Mouse (Mus musculus) MEL (cell line): Measurements from ENCODE around the gene Fn1. TPM values are rescaled to one million over a fixed set of nuclear protein-coding genes. Genes with fewer than 3 reads are reported as not detected.

Experiments
- DNase-seq: peaks from one replicate; pipeline ENCODE4 v3.0.0; 2011; ENCODE audit warnings: low read depth, low spot score
- H3K27ac ChIP-seq: 2 replicates; pipeline ENCODE4 v1.5.1; 2012; ENCODE audit warnings: low read depth, mild to moderate bottlenecking, control low read depth, low read length, moderate library complexity; ENCODE audit not compliant: control insufficient read depth
- H3K27me3 ChIP-seq, 2 experiments: fragments of 150-350 bp in 1 of 2; sonication (generic) in 1 of 2; 2 replicates each; pipeline ENCODE4 v1.6.1; 2012; ENCODE audit warnings: low read length in 2 of 2, mild to moderate bottlenecking in 2 of 2, improper control_type of control experiment in 1 of 2, moderate library complexity in 1 of 2; ENCODE audit not compliant: insufficient read depth in 2 of 2, control insufficient read depth in 1 of 2
- H3K36me3 ChIP-seq, 2 experiments: 2 replicates each; pipeline ENCODE4 v1.6.1; 2012 to 2014; ENCODE audit warnings: low read length in 2 of 2, improper control_type of control experiment in 1 of 2, inconsistent platforms in 1 of 2, mild to moderate bottlenecking in 1 of 2; ENCODE audit not compliant: insufficient read depth in 2 of 2, control insufficient read depth in 1 of 2
- H3K4me1 ChIP-seq, 2 experiments: fragments of 150-350 bp in 1 of 2; sonication (generic) in 1 of 2; 2 replicates each; pipeline ENCODE4 v1.6.1; 2012; ENCODE audit warnings: low read length in 2 of 2, improper control_type of control experiment in 1 of 2, mild to moderate bottlenecking in 1 of 2; ENCODE audit not compliant: insufficient read depth in 2 of 2, control insufficient read depth in 1 of 2
- H3K4me3 ChIP-seq, 2 experiments: fragments of 150-350 bp in 1 of 2; sonication (generic) in 1 of 2; 2 replicates each; pipeline ENCODE4 v1.5.1; 2012; ENCODE audit warnings: low read depth in 2 of 2, low read length in 2 of 2, mild to moderate bottlenecking in 2 of 2, moderate library complexity in 2 of 2, control low read depth in 1 of 2, improper control_type of control experiment in 1 of 2; ENCODE audit not compliant: control insufficient read depth in 1 of 2, insufficient read depth in 1 of 2
- H3K79me2 ChIP-seq: 2 replicates; pipeline ENCODE4 v1.6.1; 2012; ENCODE audit warnings: mild to moderate bottlenecking, low read length, moderate library complexity; ENCODE audit not compliant: control insufficient read depth, poor library complexity, insufficient read depth
- H3K9ac ChIP-seq: 2 replicates; pipeline ENCODE4 v1.6.1; 2012; ENCODE audit warnings: low read depth, mild to moderate bottlenecking, control low read depth, low read length, moderate library complexity; ENCODE audit not compliant: control insufficient read depth, poor library complexity, severe bottlenecking
- H3K9me3 ChIP-seq: fragments of 150-350 bp; sonication (generic); replicated peaks from 2 replicates; pipeline ENCODE4 v1.6.1; 2012; ENCODE audit warnings: mild to moderate bottlenecking, low read length, improper control_type of control experiment, moderate library complexity; ENCODE audit not compliant: insufficient read depth
- BHLHE40 ChIP-seq: IDR thresholded peaks from 2 replicates; pipeline ENCODE4 v1.6.1; 2012; ENCODE audit warnings: low read depth, mild to moderate bottlenecking, inconsistent platforms, low read length, improper control_type of control experiment, borderline replicate concordance
- CHD2 ChIP-seq: IDR thresholded peaks from 2 replicates; pipeline ENCODE4 v1.6.1; 2011; ENCODE audit warnings: low read length, improper control_type of control experiment
- E2F4 ChIP-seq: IDR thresholded peaks from 2 replicates; pipeline ENCODE4 v1.6.1; 2011; ENCODE audit warnings: low read depth, low read length, improper control_type of control experiment, borderline replicate concordance
- EP300 ChIP-seq, 2 experiments: IDR thresholded peaks; 2 replicates each; pipeline ENCODE4 v1.6.1; 2011; ENCODE audit warnings: improper control_type of control experiment in 2 of 2, low read length in 2 of 2, low read depth in 1 of 2, mild to moderate bottlenecking in 1 of 2
- GABPA ChIP-seq: IDR thresholded peaks from 2 replicates; pipeline ENCODE4 v1.6.1; 2012; ENCODE audit warnings: low read depth, mild to moderate bottlenecking, inconsistent platforms, low read length, improper control_type of control experiment, moderate library complexity
- GATA1 ChIP-seq: IDR thresholded peaks from 2 replicates; pipeline ENCODE4 v1.6.1; 2011; ENCODE audit warnings: low read depth, low read length, improper control_type of control experiment
- HCFC1 ChIP-seq: IDR thresholded peaks from 2 replicates; pipeline ENCODE4 v1.6.1; 2012; ENCODE audit warnings: low read depth, mild to moderate bottlenecking, inconsistent platforms, low read length, improper control_type of control experiment, moderate library complexity
- JUND ChIP-seq: IDR thresholded peaks from 2 replicates; pipeline ENCODE4 v1.6.1; 2011; ENCODE audit warnings: low read depth, mild to moderate bottlenecking, improper control_type of control experiment, low read length
- KAT2A ChIP-seq: conservative IDR thresholded peaks from 2 replicates; pipeline ENCODE4 v1.6.1; 2012; ENCODE audit warnings: low read depth, low read length, improper control_type of control experiment, inconsistent platforms
- MAX ChIP-seq: IDR thresholded peaks from 2 replicates; pipeline ENCODE4 v1.6.1; 2011; ENCODE audit warnings: low read length, improper control_type of control experiment
- MAZ ChIP-seq: IDR thresholded peaks from 2 replicates; pipeline ENCODE4 v1.6.1; 2012; ENCODE audit warnings: low read depth, mild to moderate bottlenecking, inconsistent platforms, low read length, improper control_type of control experiment
- MXI1 ChIP-seq: IDR thresholded peaks from 2 replicates; pipeline ENCODE4 v1.6.1; 2011; ENCODE audit warnings: mild to moderate bottlenecking, low read depth, low read length, improper control_type of control experiment
- MYB ChIP-seq: IDR thresholded peaks from 2 replicates; pipeline ENCODE4 v1.6.1; 2011; ENCODE audit warnings: mild to moderate bottlenecking, low read depth, low read length, improper control_type of control experiment
- MYC ChIP-seq: IDR thresholded peaks from 2 replicates; pipeline ENCODE4 v1.6.1; 2011; ENCODE audit warnings: low read depth, mild to moderate bottlenecking, low read length, improper control_type of control experiment, moderate library complexity
- NELFE ChIP-seq: IDR thresholded peaks from 2 replicates; pipeline ENCODE4 v1.6.1; 2011; ENCODE audit warnings: low read depth, low read length, improper control_type of control experiment
- NRF1 ChIP-seq: IDR thresholded peaks from 2 replicates; pipeline ENCODE4 v1.6.1; 2014; ENCODE audit warnings: low read depth, mild to moderate bottlenecking, inconsistent platforms, low read length, improper control_type of control experiment, moderate library complexity; ENCODE audit not compliant: poor library complexity, insufficient read depth, severe bottlenecking
- POLR2AphosphoS2 ChIP-seq: IDR thresholded peaks from 2 replicates; pipeline ENCODE4 v1.6.1; 2011; ENCODE audit warnings: low read length, improper control_type of control experiment
- POLR2AphosphoS5 ChIP-seq: IDR thresholded peaks from 2 replicates; pipeline ENCODE4 v1.6.1; 2012; ENCODE audit warnings: low read depth, borderline replicate concordance, mild to moderate bottlenecking, inconsistent platforms, low read length, moderate library complexity, mixed read lengths
- RAD21 ChIP-seq: IDR thresholded peaks from 2 replicates; pipeline ENCODE4 v1.6.1; 2011; ENCODE audit warnings: mild to moderate bottlenecking, low read depth, low read length, improper control_type of control experiment
- SIN3A ChIP-seq: IDR thresholded peaks from 2 replicates; pipeline ENCODE4 v1.6.1; 2012; ENCODE audit warnings: low read length, improper control_type of control experiment, inconsistent platforms
- SMC3 ChIP-seq: IDR thresholded peaks from 2 replicates; pipeline ENCODE4 v1.6.1; 2011; ENCODE audit warnings: low read depth, low read length, improper control_type of control experiment
- TAL1 ChIP-seq: IDR thresholded peaks from 2 replicates; pipeline ENCODE4 v1.6.1; 2012; ENCODE audit warnings: mild to moderate bottlenecking, inconsistent platforms, low read length, moderate library complexity, mixed read lengths
- TBP ChIP-seq: IDR thresholded peaks from 2 replicates; pipeline ENCODE4 v1.8.0; 2011; ENCODE audit warnings: low read depth, low read length, improper control_type of control experiment
- UBTF ChIP-seq: IDR thresholded peaks from 2 replicates; pipeline ENCODE4 v1.6.1; 2012; ENCODE audit warnings: low read depth, mild to moderate bottlenecking, inconsistent platforms, low read length, improper control_type of control experiment, moderate library complexity, borderline replicate concordance; ENCODE audit not compliant: insufficient read depth
- USF1 ChIP-seq: IDR thresholded peaks from 2 replicates; pipeline ENCODE4 v1.6.1; 2014; ENCODE audit warnings: low read depth, mild to moderate bottlenecking, inconsistent platforms, low read length, improper control_type of control experiment, moderate library complexity
- ZC3H11A ChIP-seq: IDR thresholded peaks from 2 replicates; pipeline ENCODE4 v1.6.1; 2012; ENCODE audit warnings: low read depth, mild to moderate bottlenecking, inconsistent platforms, low read length, improper control_type of control experiment
- ZKSCAN1 ChIP-seq: IDR thresholded peaks from 2 replicates; pipeline ENCODE4 v1.6.1; 2012; ENCODE audit warnings: low read depth, mild to moderate bottlenecking, inconsistent platforms, low read length, improper control_type of control experiment, moderate library complexity
- polyA plus RNA-seq, 2 experiments: library from polyadenylated mRNA; stranded (reverse) in 1 of 2; unstranded in 1 of 2; fragments of >175 nt in 1 of 2; fragments of >200 nt in 1 of 2; gene quantifications; 2 replicates each; pipeline versions ENCODE4 v1.2.1 to v1.2.4; 2012; ENCODE audit warnings: low replicate concordance in 2 of 2, low read depth in 1 of 2; ENCODE audit not compliant: insufficient read length in 2 of 2, insufficient read depth in 1 of 2, missing spikeins in 1 of 2
- total RNA-seq: library from RNA; depleted of rRNA; stranded (reverse); fragments of 300-350 nt; gene quantifications from 2 replicates; pipeline ENCODE4 v1.2.3, GENCODE M21; 2012

Fn1 gene
- total and polyA plus RNA-seq, 3 experiments = 0.56 TPM; not detected in 2

DNA sequence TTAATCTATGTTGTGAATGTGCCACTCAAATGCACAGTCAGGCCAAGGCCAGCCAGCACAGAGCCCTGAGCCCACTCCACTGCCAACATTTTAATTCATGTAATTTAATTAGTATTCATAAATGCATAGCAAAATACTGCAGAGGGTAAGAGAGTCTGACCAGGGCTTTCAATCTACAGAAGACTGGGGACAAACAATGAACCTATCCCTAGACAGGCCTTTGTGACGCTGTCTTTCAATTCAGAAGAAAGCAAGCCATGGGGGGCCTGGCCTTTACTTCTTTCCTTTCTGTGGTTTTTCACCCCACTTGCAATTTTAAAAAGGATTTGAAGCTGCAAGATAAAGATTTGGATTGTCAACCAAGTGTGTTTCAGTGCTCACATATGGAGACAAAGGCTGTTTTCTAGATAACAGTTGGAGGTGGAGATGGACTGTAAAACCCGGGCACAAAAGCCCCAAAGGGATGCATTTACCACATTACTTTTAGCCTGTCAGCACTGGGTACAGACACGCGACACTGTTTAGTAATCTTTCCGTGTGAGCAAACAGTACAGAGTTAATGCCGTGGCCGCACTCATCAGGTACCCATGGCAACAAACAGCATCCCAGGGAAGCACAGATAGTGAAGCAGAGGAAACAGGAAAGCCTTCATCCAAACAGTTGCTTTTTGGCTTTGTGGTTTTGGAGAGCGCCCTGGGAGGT is 38.3 kb downstream of the Fn1 start:
- no peak for DNase-seq
- H3K27me3 ChIP-seq = no peaks in the 10 kb centered on the region
- no peaks in the 10 kb centered on the region for H3K4me1 ChIP-seq
- H3K9me3 ChIP-seq = no peaks in the 10 kb centered on the region
- no peak for TF ChIP-seq CHD2
- TF ChIP-seq E2F4 = no peak
- no peak for TF ChIP-seq BHLHE40
- TF ChIP-seq ZC3H11A = no peak
- no peak for TF ChIP-seq NRF1
- TF ChIP-seq POLR2AphosphoS2 = no peak
- no peak for TF ChIP-seq ZKSCAN1
- TF ChIP-seq GABPA = no peak
- no peak for TF ChIP-seq RAD21
- no peak for TF ChIP-seq MYC
- TF ChIP-seq USF1 = no peak
- no peak for TF ChIP-seq MXI1
- TF ChIP-seq EP300 (IDR thresholded peaks at IDR 0.05; ENCODE audit: low read depth in 1 of 2, low read length in 2 of 2) = no peak
- no peak for TF ChIP-seq TBP
- no peak for TF ChIP-seq NELFE
- no peak for TF ChIP-seq JUND
- TF ChIP-seq MYB = no peak
- TF ChIP-seq UBTF = no peak
- no peak for TF ChIP-seq GATA1
- TF ChIP-seq SMC3 = no peak
- H3K27ac ChIP-seq = no peak overlapping the region
- H3K9ac ChIP-seq = no peak overlapping the region
- no peak overlapping the region for H3K4me3 ChIP-seq
- H3K36me3 ChIP-seq = no peaks in the 10 kb centered on the region
- no peaks in the 10 kb centered on the region for H3K79me2 ChIP-seq

DNA sequence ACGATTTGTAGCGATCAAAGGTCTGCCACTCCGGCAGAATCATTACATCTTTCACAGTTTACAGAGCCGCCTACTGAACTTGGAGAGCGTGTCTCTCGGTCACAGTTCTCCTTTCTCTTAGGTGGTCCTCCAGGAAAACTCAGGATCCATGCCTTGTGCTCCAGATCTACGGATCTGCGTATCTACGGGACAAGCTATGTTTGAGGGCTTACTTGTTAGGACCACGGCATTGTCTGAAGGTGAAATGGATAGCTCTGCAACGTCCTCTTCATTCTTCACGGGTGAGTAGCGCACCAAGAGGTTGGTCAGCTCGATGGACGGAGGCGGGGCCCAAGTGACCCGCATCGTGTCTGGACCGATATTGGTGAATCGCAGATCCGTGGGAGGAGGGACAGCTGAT is 40.7 kb downstream of the Fn1 start:
- H3K36me3 ChIP-seq = no peaks in the 10 kb centered on the region

More for the DNA sequence above, 40.7 kb downstream of the Fn1 start:
- no peak for DNase-seq
- H3K9ac ChIP-seq = no peak overlapping the region
- TF ChIP-seq HCFC1 (no peak), MAZ (no peak), MAX (no peak), TAL1 (no peak), SIN3A (no peak), KAT2A (no peak), POLR2AphosphoS5 (no peak), GABPA (no peak)
- TF ChIP-seq, all 39 proteins: peak for 0
- H3K79me2 ChIP-seq = no peaks in the 10 kb centered on the region
- H3K4me1 ChIP-seq = no peaks in the 10 kb centered on the region
- H3K9me3 ChIP-seq = no peaks in the 10 kb centered on the region
- no peak overlapping the region for H3K27ac ChIP-seq
- no peaks in the 10 kb centered on the region for H3K27me3 ChIP-seq
- H3K4me3 ChIP-seq = no peak overlapping the region
